Mouse (Mus musculus) stomach, postnatal 0 days (tissue): ENCODE data around the gene D930048N14Rik. TPM values are rescaled to one million over a fixed set of nuclear protein-coding genes. Genes with fewer than 3 reads are reported as not detected.

Experiments
- ATAC-seq: fragments of 200-750 bp; cut with Nextera tagmentation; 2 replicates; pipeline ENCODE4 v1.8.0; 2017; ENCODE audit not compliant: low FRiP score, low TSS enrichment
- DNase-seq: peaks from one replicate; pipeline ENCODE4 v3.0.0-alpha.2; 2016; ENCODE audit warnings: low spot score
- H3K27ac ChIP-seq: fragments of 300-500 bp; sonication (generic); replicated peaks from 2 replicates; pipeline ENCODE4 v1.5.1; 2014; ENCODE audit warnings: mild to moderate bottlenecking, control low read depth
- H3K27me3 ChIP-seq: fragments of 300-500 bp; sonication (generic); 2 replicates; pipeline ENCODE4 v1.6.1; 2014; ENCODE audit warnings: low read length; ENCODE audit not compliant: control insufficient read depth, insufficient read depth
- H3K36me3 ChIP-seq: fragments of 300-500 bp; sonication (generic); 2 replicates; pipeline ENCODE4 v1.6.1; 2014; ENCODE audit warnings: low read length, mixed read lengths; ENCODE audit not compliant: control insufficient read depth, insufficient read depth
- H3K4me1 ChIP-seq: fragments of 300-500 bp; sonication (generic); replicated peaks from 2 replicates; pipeline ENCODE4 v1.6.1; 2014; ENCODE audit warnings: antibody characterized with exemption; ENCODE audit not compliant: control insufficient read depth, insufficient read depth
- H3K4me2 ChIP-seq: fragments of 300-500 bp; sonication (generic); replicated peaks from 2 replicates; pipeline ENCODE4 v1.6.1; 2014; ENCODE audit warnings: low read depth, mild to moderate bottlenecking, control low read depth, moderate library complexity
- H3K4me3 ChIP-seq: fragments of 300-500 bp; sonication (generic); 2 replicates; pipeline ENCODE4 v1.5.1; 2014; ENCODE audit warnings: low read depth, low read length, control low read depth
- H3K9ac ChIP-seq: fragments of 300-500 bp; sonication (generic); 2 replicates; pipeline ENCODE4 v1.6.1; 2014; ENCODE audit warnings: mild to moderate bottlenecking, low read length, control low read depth, mixed read lengths
- H3K9me3 ChIP-seq: fragments of 300-500 bp; sonication (generic); 2 replicates; pipeline ENCODE4 v1.6.1; 2016; ENCODE audit warnings: low read length; ENCODE audit not compliant: control insufficient read depth
- CTCF ChIP-seq: IDR thresholded peaks from 2 replicates; pipeline ENCODE4 v1.5.1; 2016; ENCODE audit warnings: antibody characterized with exemption, low read depth, mild to moderate bottlenecking, moderate library complexity
- EP300 ChIP-seq: optimal IDR thresholded peaks from 2 replicates; pipeline ENCODE3; 2016; ENCODE audit warnings: antibody characterized with exemption
- WGBS: fragments of 180-500 bp; shearing (Covaris S2); extraction: QIAGEN DNeasy Blood & Tissue Kit; methylation state at CpG from one replicate; pipeline ENCODE4 v1.1.7; 2014; 5-methylcytosine and 5-hydroxymethylcytosine counted together
- polyA plus RNA-seq: library from polyadenylated mRNA; unstranded; fragments of >200 nt; fragmentation: Nextera tagmentation; extraction: Ambion mirVana; gene quantifications from 2 replicates; pipeline ENCODE4 v1.2.1, GENCODE M21; 2015

Gene D930048N14Rik
- polyA plus RNA-seq, 1 experiment from 2014 or later, result 2.0 TPM

GRCm38 (mm10) chr11:51633721-51634120, 17.0 kb upstream of the D930048N14Rik start:
- no peaks in the 10 kb centered on the region; the same call in 1 of the 2 replicates for H3K36me3 ChIP-seq
- no peak overlapping the region for H3K9ac ChIP-seq
- TF ChIP-seq EP300, result no peak
- no peak overlapping the region for H3K4me2 ChIP-seq
- no peak for DNase-seq
- no peaks in the 10 kb centered on the region for H3K9me3 ChIP-seq
- ATAC-seq, result no peak
- H3K27ac ChIP-seq, result no peak overlapping the region
- H3K4me3 ChIP-seq, result no peak overlapping the region
- 94% methylated on average over 3 of the region's 3 CpGs for WGBS
- H3K4me1 ChIP-seq, result no peaks in the 10 kb centered on the region
- H3K27me3 ChIP-seq, result no peaks in the 10 kb centered on the region

- TF ChIP-seq CTCF (no peak), EP300 (no peak)
- WGBS, result 9% methylated on average over 6 of the region's 6 CpGs
- Histone ChIP-seq H3K4me2 (peak overlapping the region; percentile 79), H3K27ac (peak overlapping the region; percentile 92), H3K27me3 (no peaks in the 10 kb centered on the region), H3K9me3 (no peaks in the 10 kb centered on the region), H3K4me3 (peak overlapping the region; percentile 71), H3K9ac (peak overlapping the region; percentile 76), H3K4me1 (no peaks in the 10 kb centered on the region), H3K36me3 (no peaks in the 10 kb centered on the region)
- DNase-seq (no peak), ATAC-seq (no peak)
These were observed 15.6 kb upstream of the D930048N14Rik start for GRCm38 (mm10) chr11:51635127-51635524.

GRCm38 (mm10) chr11:51635525-51636322, 15.0 kb upstream of the D930048N14Rik start, which contains the start of gene Rmnd5b:
Rmnd5b (minus strand) TSS chr11:51635896.
- no peaks in the 10 kb centered on the region for H3K4me1 ChIP-seq
- H3K9ac ChIP-seq, result peak within 1 kb of the TSS; percentile 76
- no peaks in the 10 kb centered on the region for H3K27me3 ChIP-seq
- ATAC-seq, result peak; percentile 91
- H3K27ac ChIP-seq, result peak within 1 kb of the TSS; percentile 92
- no peaks in the 10 kb centered on the region for H3K36me3 ChIP-seq
- no peaks in the 10 kb centered on the region for H3K9me3 ChIP-seq
- peak; percentile 47 for TF ChIP-seq CTCF
- no peak for TF ChIP-seq EP300
- peak within 1 kb of the TSS; percentile 79 for H3K4me2 ChIP-seq
- DNase-seq, result peak; percentile 93
- under 1% methylated on average over 61 of the region's 61 CpGs for WGBS
- peak within 1 kb of the TSS; percentile 71 for H3K4me3 ChIP-seq

- H3K9ac ChIP-seq, result peak overlapping the region; percentile 76
- H3K9me3 ChIP-seq, result no peaks in the 10 kb centered on the region
- ATAC-seq (peak; percentile 33; the same call in 1 of the 2 replicates), DNase-seq (peak; percentile 80)
- H3K4me2 ChIP-seq, result peak overlapping the region; percentile 79
- WGBS, result 4% methylated on average over 6 of the region's 6 CpGs
- TF ChIP-seq CTCF (peak; percentile 78), EP300 (no peak)
- H3K27ac ChIP-seq, result peak overlapping the region; percentile 92
- H3K4me3 ChIP-seq, result peak overlapping the region; percentile 71
- no peaks in the 10 kb centered on the region for H3K4me1 ChIP-seq
- H3K27me3 ChIP-seq, result no peaks in the 10 kb centered on the region
- no peaks in the 10 kb centered on the region for H3K36me3 ChIP-seq
These were observed 14.4 kb upstream of the D930048N14Rik start for GRCm38 (mm10) chr11:51636323-51636684.

GRCm38 (mm10) chr11:51637971-51638414, 12.8 kb upstream of the D930048N14Rik start:
- H3K4me1 ChIP-seq, result no peaks in the 10 kb centered on the region
- H3K27me3 ChIP-seq, result no peaks in the 10 kb centered on the region
- H3K9me3 ChIP-seq, result no peaks in the 10 kb centered on the region
- H3K27ac ChIP-seq, result peak overlapping the region; percentile 77
- H3K4me2 ChIP-seq, result peak overlapping the region; percentile 46
- DNase-seq (no peak), ATAC-seq (no peak)
- H3K4me3 ChIP-seq, result peak overlapping the region; percentile 6; the same call in 1 of the 2 replicates
- WGBS, result 7% methylated on average over 17 of the region's 17 CpGs
- TF ChIP-seq EP300 (no peak), CTCF (no peak)
- peak overlapping the region; percentile 47 for H3K9ac ChIP-seq
- H3K36me3 ChIP-seq, result no peaks in the 10 kb centered on the region

- no peak overlapping the region for H3K4me3 ChIP-seq
- 70% methylated on average over 5 of the region's 5 CpGs for WGBS
- H3K4me1 ChIP-seq, result no peaks in the 10 kb centered on the region
- no peaks in the 10 kb centered on the region for H3K36me3 ChIP-seq
- no peak overlapping the region for H3K27ac ChIP-seq
- TF ChIP-seq CTCF, result no peak
- TF ChIP-seq EP300, result no peak
- H3K9me3 ChIP-seq, result no peaks in the 10 kb centered on the region
- no peak for ATAC-seq
- peak overlapping the region; percentile 47; the same call in 1 of the 2 replicates for H3K9ac ChIP-seq
- DNase-seq, result no peak
- peak overlapping the region; percentile 46; the same call in 1 of the 2 replicates for H3K4me2 ChIP-seq
- H3K27me3 ChIP-seq, result no peaks in the 10 kb centered on the region
These were observed 12.3 kb upstream of the D930048N14Rik start for GRCm38 (mm10) chr11:51638497-51638896.
